Mouse (Mus musculus) left cerebral cortex, adult 2 months (tissue): ENCODE data around the gene Adcy10. TPM values are rescaled to one million over a fixed set of nuclear protein-coding genes. Genes with fewer than 3 reads are reported as not detected.

Experiments
- DNase-seq, 2 experiments: peaks; one replicate each; pipeline ENCODE4 v3.0.0; 2021 to 2022; ENCODE audit warnings: low spot score in 2 of 2, mixed read lengths in 1 of 2; ENCODE audit errors: extremely low spot score in 1 of 2
- H3K27ac ChIP-seq: fragments of 200-600 bp; 2 replicates; pipeline ENCODE4 v1.8.1; 2022
- H3K4me3 ChIP-seq: fragments of 200-600 bp; 2 replicates; pipeline ENCODE4 v1.8.1; 2022
- CTCF ChIP-seq: fragments of 200-600 bp; IDR thresholded peaks from 2 replicates; pipeline ENCODE4 v1.8.1; 2022; ENCODE audit warnings: antibody characterized with exemption, mild to moderate bottlenecking, moderate library complexity
- intact Hi-C: fragments of 180-260 bp; cut with DNase I; formaldehyde crosslinking; loops from one replicate; pipeline ENCODE4 v1.15.1; 2025
- total RNA-seq, 2 experiments: library from RNA; stranded (reverse); gene quantifications; 2 replicates each; pipeline ENCODE4 v1.2.3; 2021

Adcy10 gene
- total RNA-seq, 2 experiments from 2014 or later: 0.63 to 0.86 TPM

- intact Hi-C loops: no loop called here
- DNase-seq: no peak
- Histone ChIP-seq H3K27ac (peak overlapping the region; percentile 69), H3K4me3 (no peak overlapping the region)
- no peak for TF ChIP-seq CTCF
Measured at GRCm38 (mm10) chr1:165537241-165537807, 52.3 kb downstream of the Adcy10 start.

GRCm38 (mm10) chr1:165556711-165557110 is 71.7 kb downstream of the Adcy10 start:
- no peak overlapping the region for H3K4me3 ChIP-seq
- peak overlapping the region; percentile 42; the same call in 1 of the 2 replicates for H3K27ac ChIP-seq
- TF ChIP-seq CTCF: no peak
- DNase-seq: peak; percentile 38 to 45
- intact Hi-C loops: no loop called here

GRCm38 (mm10) chr1:165559073-165559472 is 74.1 kb downstream of the Adcy10 start:
- peak overlapping the region; percentile 69 for H3K27ac ChIP-seq
- DNase-seq: peak; percentile 50 to 74
- intact Hi-C loops: no loop called here
- no peak overlapping the region for H3K4me3 ChIP-seq
- no peak for TF ChIP-seq CTCF

- intact Hi-C loops: no loop called here
- H3K27ac ChIP-seq: no peak overlapping the region
- TF ChIP-seq CTCF: no peak
- no peak for DNase-seq
- no peak overlapping the region for H3K4me3 ChIP-seq
Measured at GRCm38 (mm10) chr1:165565283-165565682, 80.3 kb downstream of the Adcy10 start.

GRCm38 (mm10) chr1:165567466-165567865 is 82.5 kb downstream of the Adcy10 start:
- TF ChIP-seq CTCF: no peak
- intact Hi-C loops: no loop called here
- DNase-seq: no peak
- Histone ChIP-seq H3K4me3 (no peak overlapping the region), H3K27ac (no peak overlapping the region)

GRCm38 (mm10) chr1:165576005-165576404 is 91.0 kb downstream of the Adcy10 start:
- Histone ChIP-seq H3K4me3 (no peak overlapping the region), H3K27ac (no peak overlapping the region)
- intact Hi-C loops: no loop called here
- DNase-seq: no peak
- TF ChIP-seq CTCF: no peak

GRCm38 (mm10) chr1:165576459-165577112 is 91.6 kb downstream of the Adcy10 start:
- H3K4me3 ChIP-seq: no peak overlapping the region
- intact Hi-C loops: no loop called here
- no peak overlapping the region for H3K27ac ChIP-seq
- DNase-seq: no peak
- no peak for TF ChIP-seq CTCF

GRCm38 (mm10) chr1:165579332-165579731 is 94.3 kb downstream of the Adcy10 start:
- Histone ChIP-seq H3K27ac (no peak overlapping the region), H3K4me3 (no peak overlapping the region)
- intact Hi-C loops: no loop called here
- no peak for DNase-seq
- TF ChIP-seq CTCF: peak; percentile 62

GRCm38 (mm10) chr1:165581255-165581654 is 96.3 kb downstream of the Adcy10 start:
- intact Hi-C loops: no loop called here
- no peak overlapping the region for H3K27ac ChIP-seq
- no peak for DNase-seq
- H3K4me3 ChIP-seq: no peak overlapping the region
- no peak for TF ChIP-seq CTCF

- DNase-seq: peak; percentile 84 to 88
- intact Hi-C loops: loop anchor here (1.0 to 2.0 kb wide), 3 partner anchors 59 to 153 kb away; no protein-coding TSS in a partner anchor
- TF ChIP-seq CTCF: peak; percentile 98
- Histone ChIP-seq H3K27ac (no peak overlapping the region), H3K4me3 (no peak overlapping the region)
Measured at GRCm38 (mm10) chr1:165583529-165584184, 98.7 kb downstream of the Adcy10 start.

GRCm38 (mm10) chr1:165585389-165586104 is 100.6 kb downstream of the Adcy10 start:
- no peak overlapping the region for H3K4me3 ChIP-seq
- intact Hi-C loops: no loop called here
- DNase-seq: no peak
- no peak overlapping the region for H3K27ac ChIP-seq
- no peak for TF ChIP-seq CTCF

GRCm38 (mm10) chr1:165586366-165586765 is 101.4 kb downstream of the Adcy10 start:
- DNase-seq: no peak
- H3K27ac ChIP-seq: no peak overlapping the region
- intact Hi-C loops: no loop called here
- no peak overlapping the region for H3K4me3 ChIP-seq
- no peak for TF ChIP-seq CTCF
